Mouse (Mus musculus): ENCODE results near the gene Park7. TPM values are rescaled to one million over a fixed set of nuclear protein-coding genes. Genes with fewer than 3 reads are reported as not detected.

Park7 gene
- 360 and 371 TPM in 2 replicates for polyA plus RNA-seq (2014; fragmentation: Nextera tagmentation; extraction: Ambion mirVana)

DNA sequence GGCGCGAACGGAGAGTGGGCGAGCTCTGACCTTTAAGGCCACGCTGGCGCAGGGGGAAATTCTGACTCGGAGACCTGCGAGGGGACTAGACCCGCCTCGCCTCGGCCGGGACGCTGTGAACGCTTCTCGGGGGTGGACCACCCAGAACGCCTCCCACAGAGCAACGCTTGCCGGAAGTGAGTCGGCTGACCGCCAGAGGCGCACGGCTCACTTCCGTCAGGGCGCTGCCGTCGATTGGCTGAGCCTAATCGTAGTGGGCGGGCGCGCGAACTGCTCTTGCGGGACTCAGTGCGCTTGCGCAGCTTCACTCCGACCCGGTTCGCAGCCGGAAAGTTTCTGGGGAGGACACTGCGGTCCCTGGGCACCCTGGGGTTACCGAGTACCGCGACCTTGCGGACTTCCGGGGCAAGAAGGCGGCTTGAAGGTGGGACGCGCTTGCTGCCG, at the start of gene Park7, which contains the start of gene Tnfrsf9:
TSS of gene Park7 (minus strand) at position 148 of the 444 bp plus-strand sequence.
TSS of gene Tnfrsf9 (plus strand) at position 273 of the 444 bp plus-strand sequence.
- H3K27me3 ChIP-seq (ENCODE audit: control insufficient read depth, insufficient read depth, low read length): no peaks in the 10 kb centered on the region
- peak within 1 kb of the TSS; percentile 83 for H3K9ac ChIP-seq (ENCODE audit: low read depth, low read length)
- no peaks in the 10 kb centered on the region for H3K9me3 ChIP-seq (replicated peaks; ENCODE audit: control insufficient read depth, low read length)
- H3K4me1 ChIP-seq (ENCODE audit: control insufficient read depth, insufficient read depth, low read length): peaks cover 8% of the 10 kb centered on the region
- peak within 1 kb of the TSS; percentile 71 for H3K4me3 ChIP-seq (ENCODE audit: low read depth, low read length)
- H3K4me2 ChIP-seq: peak within 1 kb of the TSS; percentile 69
- WGBS (ENCODE audit: insufficient replicate concordance): under 1% methylated on average over 48 of the region's 48 CpGs
- H3K36me3 ChIP-seq (ENCODE audit: control insufficient read depth, insufficient read depth, low read length): no peaks in the 10 kb centered on the region
- peak; percentile 89 for ATAC-seq (replicated peaks; ENCODE audit: insufficient number of reproducible peaks, low FRiP score, low TSS enrichment)
- peak within 1 kb of the TSS; percentile 82 for H3K27ac ChIP-seq (ENCODE audit: low read depth, low read length)

DNA sequence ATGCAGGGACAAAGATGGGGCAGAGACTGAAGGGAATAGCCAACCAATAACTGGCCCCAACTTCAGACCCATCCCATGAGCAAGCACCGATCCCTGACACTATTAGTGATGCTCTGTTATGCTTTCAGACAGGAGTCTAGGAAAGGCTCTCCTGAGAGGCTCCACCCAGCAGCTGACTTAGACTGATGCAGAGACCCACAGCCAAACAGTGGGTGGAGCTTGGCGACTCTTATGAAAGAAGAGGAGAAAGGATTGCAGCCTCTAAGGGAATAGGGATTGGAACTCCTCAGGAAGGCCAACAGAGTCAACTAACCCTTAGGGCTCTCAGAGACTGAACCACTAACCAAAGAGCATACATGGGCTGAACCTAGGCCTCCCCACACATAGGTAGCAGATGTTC, 49.5 kb upstream of the Park7 start:
- no peak overlapping the region for H3K27ac ChIP-seq (ENCODE audit: low read depth, low read length)
- WGBS (ENCODE audit: insufficient replicate concordance): 75% methylated on average over 2 of the region's 2 CpGs
- H3K9me3 ChIP-seq (replicated peaks; ENCODE audit: control insufficient read depth, low read length): no peaks in the 10 kb centered on the region
- no peaks in the 10 kb centered on the region for H3K36me3 ChIP-seq (ENCODE audit: control insufficient read depth, insufficient read depth, low read length)
- no peak overlapping the region for H3K4me2 ChIP-seq
- ATAC-seq (replicated peaks; ENCODE audit: insufficient number of reproducible peaks, low FRiP score, low TSS enrichment): no peak
- no peak overlapping the region for H3K4me3 ChIP-seq (ENCODE audit: low read depth, low read length)
- no peak overlapping the region for H3K9ac ChIP-seq (ENCODE audit: low read depth, low read length)
- H3K4me1 ChIP-seq (ENCODE audit: control insufficient read depth, insufficient read depth, low read length): no peaks in the 10 kb centered on the region
- H3K27me3 ChIP-seq (ENCODE audit: control insufficient read depth, insufficient read depth, low read length): no peaks in the 10 kb centered on the region

DNA sequence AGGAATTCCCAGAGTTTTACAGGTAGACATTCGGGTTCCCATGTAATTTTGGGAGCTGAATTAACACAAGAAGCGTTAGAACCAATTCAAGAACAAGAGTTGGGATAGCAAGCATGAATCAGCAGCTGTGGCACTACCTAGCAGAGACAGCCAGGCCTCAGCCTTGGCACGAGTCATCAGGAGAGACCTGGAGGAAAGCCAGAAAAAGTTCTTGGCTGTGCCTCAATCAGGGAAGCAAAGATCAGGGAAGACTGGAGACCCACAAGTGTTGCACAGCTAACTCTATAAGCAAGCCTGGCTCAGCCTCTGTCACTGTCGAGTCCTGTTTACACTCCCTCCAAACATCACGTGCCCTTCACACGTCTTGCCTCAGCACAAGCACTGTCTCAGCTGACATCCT, 48.0 kb upstream of the Park7 start:
- Histone ChIP-seq H3K27me3 (ENCODE audit: control insufficient read depth, insufficient read depth, low read length) (no peaks in the 10 kb centered on the region), H3K4me2 (no peak overlapping the region), H3K4me1 (ENCODE audit: control insufficient read depth, insufficient read depth, low read length) (no peaks in the 10 kb centered on the region), H3K9ac (ENCODE audit: low read depth, low read length) (no peak overlapping the region), H3K36me3 (ENCODE audit: control insufficient read depth, insufficient read depth, low read length) (no peaks in the 10 kb centered on the region), H3K4me3 (ENCODE audit: low read depth, low read length) (no peak overlapping the region), H3K27ac (ENCODE audit: low read depth, low read length) (no peak overlapping the region), H3K9me3 (replicated peaks; ENCODE audit: control insufficient read depth, low read length) (no peaks in the 10 kb centered on the region)
- 66% methylated on average over 6 of the region's 6 CpGs for WGBS (ENCODE audit: insufficient replicate concordance)
- ATAC-seq (replicated peaks; ENCODE audit: insufficient number of reproducible peaks, low FRiP score, low TSS enrichment): no peak

DNA sequence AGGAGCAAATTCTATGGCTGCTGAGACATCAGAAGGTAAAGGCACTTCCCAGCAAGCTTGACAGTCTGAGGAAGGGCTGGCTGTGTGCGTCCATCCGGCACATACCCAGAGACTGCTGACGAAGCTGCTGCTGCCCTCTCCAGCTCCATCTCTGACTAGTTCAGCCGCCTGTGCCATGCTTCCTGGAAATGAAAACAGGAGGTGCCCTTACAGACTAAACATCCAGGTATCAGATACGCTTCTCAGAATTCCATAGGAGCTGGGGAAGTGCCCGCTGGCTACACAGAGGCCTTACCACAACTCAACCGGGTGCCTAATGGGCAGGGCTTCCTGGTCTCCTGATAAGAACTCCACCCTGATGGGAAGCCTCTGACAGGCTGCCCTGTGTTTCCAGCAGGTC, 44.3 kb upstream of the Park7 start:
- Histone ChIP-seq H3K4me3 (ENCODE audit: low read depth, low read length) (no peak overlapping the region), H3K27ac (ENCODE audit: low read depth, low read length) (no peak overlapping the region), H3K36me3 (ENCODE audit: control insufficient read depth, insufficient read depth, low read length) (no peaks in the 10 kb centered on the region), H3K9ac (ENCODE audit: low read depth, low read length) (no peak overlapping the region), H3K27me3 (ENCODE audit: control insufficient read depth, insufficient read depth, low read length) (no peaks in the 10 kb centered on the region), H3K4me2 (no peak overlapping the region), H3K9me3 (replicated peaks; ENCODE audit: control insufficient read depth, low read length) (no peaks in the 10 kb centered on the region), H3K4me1 (ENCODE audit: control insufficient read depth, insufficient read depth, low read length) (no peaks in the 10 kb centered on the region)
- no peak for ATAC-seq (replicated peaks; ENCODE audit: insufficient number of reproducible peaks, low FRiP score, low TSS enrichment)
- 60% methylated on average over 7 of the region's 7 CpGs for WGBS (ENCODE audit: insufficient replicate concordance)

DNA sequence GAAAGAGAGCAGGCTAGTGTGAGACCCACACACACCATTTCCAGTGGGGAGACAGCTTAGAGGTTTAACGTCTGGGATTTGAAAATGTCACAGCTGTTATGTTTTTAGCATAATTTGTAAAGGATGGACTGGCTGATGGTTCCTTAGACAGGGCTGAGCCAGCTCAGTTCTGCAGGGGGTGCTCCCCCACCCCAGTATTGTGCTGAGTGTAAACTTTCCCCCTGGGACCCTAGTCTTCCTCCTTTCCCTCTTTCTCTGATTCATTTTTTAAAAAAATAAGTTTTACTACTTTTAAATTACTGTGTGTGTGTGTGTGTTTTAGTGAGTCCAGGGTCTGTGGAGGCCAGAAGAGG, 42.8 kb upstream of the Park7 start:
- H3K4me3 ChIP-seq (ENCODE audit: low read depth, low read length): no peak overlapping the region
- no peaks in the 10 kb centered on the region for H3K9me3 ChIP-seq (replicated peaks; ENCODE audit: control insufficient read depth, low read length)
- H3K4me2 ChIP-seq: no peak overlapping the region
- no peaks in the 10 kb centered on the region for H3K4me1 ChIP-seq (ENCODE audit: control insufficient read depth, insufficient read depth, low read length)
- no peaks in the 10 kb centered on the region for H3K27me3 ChIP-seq (ENCODE audit: control insufficient read depth, insufficient read depth, low read length)
- H3K36me3 ChIP-seq (ENCODE audit: control insufficient read depth, insufficient read depth, low read length): no peaks in the 10 kb centered on the region
- H3K9ac ChIP-seq (ENCODE audit: low read depth, low read length): no peak overlapping the region
- 75% methylated on average over 1 of the region's 1 CpGs for WGBS (ENCODE audit: insufficient replicate concordance)
- ATAC-seq (replicated peaks; ENCODE audit: insufficient number of reproducible peaks, low FRiP score, low TSS enrichment): no peak
- no peak overlapping the region for H3K27ac ChIP-seq (ENCODE audit: low read depth, low read length)

DNA sequence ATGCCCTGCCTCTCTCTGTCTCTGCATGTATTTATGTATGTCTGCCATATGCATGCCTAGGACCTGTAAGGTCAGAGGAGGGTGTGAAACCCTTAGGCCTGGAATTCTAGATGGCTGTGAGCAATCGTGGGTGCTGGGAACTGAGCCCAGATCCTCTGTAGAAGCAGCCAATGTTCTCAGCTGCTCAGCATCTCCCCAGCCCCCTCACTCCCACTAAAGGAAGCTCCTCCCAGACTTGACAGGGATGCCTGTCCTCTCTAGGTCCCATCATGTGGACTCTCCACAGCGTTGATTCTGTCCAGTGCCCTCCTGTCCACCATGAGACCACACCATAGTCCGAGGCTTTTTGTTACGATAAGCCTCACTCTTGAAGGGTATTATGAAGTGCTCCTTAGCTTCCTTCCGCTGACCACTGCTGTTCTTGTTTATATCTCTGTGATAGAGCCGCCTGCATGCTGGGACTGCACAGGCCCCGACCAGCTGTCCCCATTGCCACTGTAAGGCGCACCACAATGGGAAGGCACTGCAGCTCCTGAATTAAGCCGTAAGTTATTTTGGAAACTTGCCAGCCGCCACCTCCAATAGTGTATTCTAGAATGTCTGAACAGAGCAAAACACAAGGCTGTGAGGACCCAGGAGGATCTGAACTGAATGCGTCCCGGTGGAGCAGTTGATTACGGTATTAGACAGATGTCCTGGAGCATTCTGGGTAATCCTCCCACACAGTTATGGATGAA, 42.3 kb upstream of the Park7 start:
- WGBS (ENCODE audit: insufficient replicate concordance): 73% methylated on average over 13 of the region's 13 CpGs
- Histone ChIP-seq H3K4me1 (ENCODE audit: control insufficient read depth, insufficient read depth, low read length) (no peaks in the 10 kb centered on the region), H3K9me3 (replicated peaks; ENCODE audit: control insufficient read depth, low read length) (no peaks in the 10 kb centered on the region), H3K9ac (ENCODE audit: low read depth, low read length) (no peak overlapping the region), H3K36me3 (ENCODE audit: control insufficient read depth, insufficient read depth, low read length) (no peaks in the 10 kb centered on the region), H3K4me2 (no peak overlapping the region), H3K27me3 (ENCODE audit: control insufficient read depth, insufficient read depth, low read length) (no peaks in the 10 kb centered on the region), H3K27ac (ENCODE audit: low read depth, low read length) (no peak overlapping the region), H3K4me3 (ENCODE audit: low read depth, low read length) (no peak overlapping the region)
- ATAC-seq (replicated peaks; ENCODE audit: insufficient number of reproducible peaks, low FRiP score, low TSS enrichment): no peak

DNA sequence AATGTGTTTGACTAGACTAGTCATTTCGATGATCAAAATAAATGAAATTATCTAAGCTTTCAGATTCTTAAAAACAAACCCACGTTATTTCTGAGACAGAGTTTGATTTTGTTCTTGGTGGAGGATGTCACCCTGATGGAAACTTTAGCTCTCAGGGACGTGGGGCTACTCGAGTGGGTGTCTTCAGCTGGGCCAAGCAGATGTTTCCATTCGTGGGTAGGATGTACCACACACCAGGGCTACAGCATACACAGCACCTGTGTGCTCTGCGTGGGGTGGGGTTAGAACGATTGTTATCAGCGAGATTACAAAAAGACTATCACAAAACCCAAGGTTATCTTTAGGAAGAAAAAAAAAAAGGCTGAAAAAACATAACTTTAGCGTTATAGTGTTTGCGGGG, 36.7 kb upstream of the Park7 start:
- Histone ChIP-seq H3K4me1 (ENCODE audit: control insufficient read depth, insufficient read depth, low read length) (no peaks in the 10 kb centered on the region), H3K9me3 (replicated peaks; ENCODE audit: control insufficient read depth, low read length) (no peaks in the 10 kb centered on the region), H3K36me3 (ENCODE audit: control insufficient read depth, insufficient read depth, low read length) (no peaks in the 10 kb centered on the region), H3K4me3 (ENCODE audit: low read depth, low read length) (no peak overlapping the region), H3K27me3 (ENCODE audit: control insufficient read depth, insufficient read depth, low read length) (no peaks in the 10 kb centered on the region), H3K9ac (ENCODE audit: low read depth, low read length) (no peak overlapping the region), H3K4me2 (no peak overlapping the region), H3K27ac (ENCODE audit: low read depth, low read length) (no peak overlapping the region)
- 72% methylated on average over 10 of the region's 10 CpGs for WGBS (ENCODE audit: insufficient replicate concordance)
- no peak for ATAC-seq (replicated peaks; ENCODE audit: insufficient number of reproducible peaks, low FRiP score, low TSS enrichment)

DNA sequence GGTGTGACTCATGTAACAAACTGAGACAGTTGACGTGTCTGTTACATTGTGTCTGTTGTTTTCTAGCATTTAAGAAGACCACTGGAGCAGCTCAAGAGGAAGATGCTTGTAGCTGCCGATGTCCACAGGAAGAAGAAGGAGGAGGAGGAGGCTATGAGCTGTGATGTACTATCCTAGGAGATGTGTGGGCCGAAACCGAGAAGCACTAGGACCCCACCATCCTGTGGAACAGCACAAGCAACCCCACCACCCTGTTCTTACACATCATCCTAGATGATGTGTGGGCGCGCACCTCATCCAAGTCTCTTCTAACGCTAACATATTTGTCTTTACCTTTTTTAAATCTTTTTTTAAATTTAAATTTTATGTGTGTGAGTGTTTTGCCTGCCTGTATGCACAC, 30.5 kb upstream of the Park7 start:
- no peak overlapping the region for H3K4me3 ChIP-seq (ENCODE audit: low read depth, low read length)
- H3K27me3 ChIP-seq (ENCODE audit: control insufficient read depth, insufficient read depth, low read length): no peaks in the 10 kb centered on the region
- no peaks in the 10 kb centered on the region for H3K4me1 ChIP-seq (ENCODE audit: control insufficient read depth, insufficient read depth, low read length)
- H3K27ac ChIP-seq (ENCODE audit: low read depth, low read length): no peak overlapping the region
- H3K36me3 ChIP-seq (ENCODE audit: control insufficient read depth, insufficient read depth, low read length): no peaks in the 10 kb centered on the region
- WGBS (ENCODE audit: insufficient replicate concordance): 85% methylated on average over 7 of the region's 7 CpGs
- H3K9me3 ChIP-seq (replicated peaks; ENCODE audit: control insufficient read depth, low read length): no peaks in the 10 kb centered on the region
- no peak overlapping the region for H3K4me2 ChIP-seq
- H3K9ac ChIP-seq (ENCODE audit: low read depth, low read length): no peak overlapping the region
- no peak for ATAC-seq (replicated peaks; ENCODE audit: insufficient number of reproducible peaks, low FRiP score, low TSS enrichment)
